Mouse (Mus musculus) layer of hippocampus, adult 2 months (tissue): ENCODE results near the gene Ehmt2. TPM values are rescaled to one million over a fixed set of nuclear protein-coding genes. Genes with fewer than 3 reads are reported as not detected.
"Not testable (repeated sequence)": the region's sequence is repeated elsewhere in the genome, so short reads cannot be mapped to it uniquely, and the experiment has no call there.

Experiments used
- DNase-seq, 2 experiments: peaks; one replicate each; pipeline ENCODE4 v3.0.0; 2022; ENCODE audit warnings: low spot score in 2 of 2
- H3K27ac ChIP-seq: fragments of 200-600 bp; 2 replicates; pipeline ENCODE4 v1.8.1; 2022
- H3K4me3 ChIP-seq: fragments of 200-600 bp; 2 replicates; pipeline ENCODE4 v1.8.1; 2022; ENCODE audit warnings: mild to moderate bottlenecking
- CTCF ChIP-seq: fragments of 200-600 bp; conservative IDR thresholded peaks from 2 replicates; pipeline ENCODE4 v1.8.1; 2022; ENCODE audit warnings: antibody characterized with exemption, mild to moderate bottlenecking, moderate library complexity
- microRNA-seq, 2 experiments: library from miRNA; unstranded; fragments of <30 nt; microRNA quantifications; one replicate each; pipeline ENCODE4 v1.2.0; 2021
- total RNA-seq, 2 experiments: library from RNA; stranded (reverse); gene quantifications; 2 replicates each; pipeline ENCODE4 v1.2.3; 2021

The Ehmt2 gene
- total RNA-seq, 2 experiments from 2014 or later = 181 to 190 TPM

DNA sequence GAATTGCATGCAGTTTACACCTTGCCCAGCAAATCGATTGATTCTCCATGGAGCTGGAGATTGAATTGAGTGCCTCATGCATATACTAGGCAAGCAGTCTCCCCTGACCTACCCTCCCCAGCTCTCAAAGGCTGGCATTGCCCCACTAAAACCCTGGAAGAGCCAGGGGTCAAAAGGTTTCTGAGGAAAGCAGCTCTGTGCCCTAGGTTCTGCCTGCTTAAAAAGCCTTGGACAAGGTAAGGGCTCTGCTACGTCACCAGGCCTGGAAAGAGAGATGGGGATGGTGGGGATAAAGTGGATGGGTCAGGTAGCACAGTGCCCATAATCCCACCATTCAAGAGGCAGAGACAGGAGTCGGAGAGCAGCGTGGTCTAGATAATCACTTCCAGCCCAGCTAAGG is 56.6 kb downstream of the Ehmt2 start:
- no peak for DNase-seq
- Histone ChIP-seq H3K27ac (no peak overlapping the region), H3K4me3 (no peak overlapping the region)
- no peak for TF ChIP-seq CTCF

DNA sequence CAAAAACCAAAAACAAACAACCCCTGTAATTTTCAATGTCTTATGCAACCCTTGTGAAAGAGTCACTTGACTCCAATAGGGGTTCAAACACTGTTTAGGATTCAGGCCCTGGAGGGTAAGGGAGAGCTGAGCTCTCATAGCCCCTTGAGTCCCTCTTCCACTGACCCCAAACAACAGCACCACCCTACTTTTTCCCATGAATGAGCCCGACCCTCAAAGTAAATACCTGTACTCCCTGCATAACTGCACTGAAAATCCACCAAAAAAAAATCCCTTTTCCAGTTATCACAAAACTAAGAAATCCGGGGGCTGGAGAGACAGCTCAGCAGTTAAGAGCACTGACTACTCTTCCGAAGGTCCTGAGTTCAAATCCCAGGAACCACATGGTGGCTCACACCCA is 57.6 kb downstream of the Ehmt2 start:
- H3K4me3 ChIP-seq = no peak overlapping the region
- DNase-seq = no peak
- no peak for TF ChIP-seq CTCF
- no peak overlapping the region for H3K27ac ChIP-seq

DNA sequence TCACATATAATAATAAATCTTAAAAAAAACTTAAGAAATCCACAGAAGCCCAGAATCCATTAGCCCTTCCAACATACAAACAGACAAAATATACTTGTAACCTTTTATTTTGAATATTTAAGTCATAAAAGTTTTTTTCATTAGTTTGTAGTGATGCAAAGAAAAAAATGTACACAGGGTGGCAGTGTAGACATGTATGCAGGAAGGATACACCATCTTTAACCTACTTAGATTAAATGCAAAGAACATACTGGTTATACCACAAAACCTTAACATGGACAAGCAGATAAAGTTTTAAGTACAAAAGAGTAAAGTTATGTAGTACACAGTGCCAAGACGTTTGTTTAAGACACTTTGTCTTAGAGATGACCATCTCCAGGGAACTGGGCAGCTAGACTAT is 58.1 kb downstream of the Ehmt2 start:
- TF ChIP-seq CTCF = peak; percentile 75
- Histone ChIP-seq H3K27ac (no peak overlapping the region), H3K4me3 (no peak overlapping the region)
- DNase-seq = no peak

DNA sequence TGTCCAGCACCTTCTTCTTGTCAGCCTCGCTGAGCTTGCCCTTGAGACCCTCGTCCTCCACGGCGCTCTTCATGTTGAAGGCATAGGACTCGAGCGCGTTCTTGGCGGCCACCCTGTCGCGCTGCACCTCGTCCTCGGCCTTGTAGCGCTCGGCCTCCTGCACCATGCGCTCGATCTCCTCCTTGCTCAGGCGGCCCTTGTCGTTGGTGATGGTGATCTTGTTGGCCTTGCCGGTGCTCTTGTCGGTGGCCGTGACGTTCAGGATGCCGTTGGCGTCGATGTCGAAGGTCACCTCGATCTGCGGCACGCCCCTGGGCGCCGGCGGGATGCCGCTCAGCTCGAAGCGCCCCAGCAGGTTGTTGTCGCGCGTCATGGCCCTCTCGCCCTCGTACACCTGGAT is 59.0 kb downstream of the Ehmt2 start:
- H3K27ac ChIP-seq, DNase-seq, H3K4me3 ChIP-seq: not testable (repeated sequence)

DNA sequence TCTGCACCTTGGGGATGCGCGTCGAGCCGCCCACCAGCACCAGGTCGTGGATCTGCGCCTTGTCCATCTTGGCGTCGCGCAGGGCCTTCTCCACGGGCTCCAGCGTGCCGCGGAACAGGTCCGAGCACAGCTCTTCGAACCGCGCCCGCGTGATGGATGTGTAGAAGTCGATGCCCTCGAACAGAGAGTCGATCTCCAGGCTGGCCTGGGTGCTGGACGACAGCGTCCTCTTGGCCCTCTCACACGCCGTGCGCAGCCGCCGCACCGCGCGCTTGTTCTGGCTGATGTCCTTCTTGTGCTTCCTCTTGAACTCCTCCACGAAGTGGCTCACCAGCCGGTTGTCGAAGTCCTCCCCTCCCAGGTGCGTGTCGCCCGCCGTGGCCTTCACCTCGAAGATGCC is 59.7 kb downstream of the Ehmt2 start:
- not testable (repeated sequence) for H3K27ac ChIP-seq, H3K4me3 ChIP-seq, DNase-seq

DNA sequence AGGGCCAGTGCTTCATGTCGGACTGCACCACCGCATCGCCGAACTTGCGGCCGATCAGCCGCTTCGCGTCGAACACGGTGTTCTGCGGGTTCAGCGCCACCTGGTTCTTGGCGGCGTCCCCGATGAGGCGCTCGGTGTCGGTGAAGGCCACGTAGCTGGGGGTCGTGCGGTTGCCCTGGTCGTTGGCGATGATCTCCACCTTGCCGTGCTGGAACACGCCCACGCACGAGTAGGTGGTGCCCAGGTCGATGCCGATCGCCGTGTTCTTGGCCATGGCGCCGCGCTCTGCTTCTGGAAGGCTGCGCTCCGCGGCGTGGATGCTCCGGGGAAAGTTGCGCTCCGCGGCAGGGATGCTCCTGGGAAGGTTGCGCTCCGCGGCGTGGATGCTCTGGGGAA is 60.5 kb downstream of the Ehmt2 start:
- H3K27ac ChIP-seq, DNase-seq: not testable (repeated sequence)
- H3K4me3 ChIP-seq = peak overlapping the region; percentile 66

DNA sequence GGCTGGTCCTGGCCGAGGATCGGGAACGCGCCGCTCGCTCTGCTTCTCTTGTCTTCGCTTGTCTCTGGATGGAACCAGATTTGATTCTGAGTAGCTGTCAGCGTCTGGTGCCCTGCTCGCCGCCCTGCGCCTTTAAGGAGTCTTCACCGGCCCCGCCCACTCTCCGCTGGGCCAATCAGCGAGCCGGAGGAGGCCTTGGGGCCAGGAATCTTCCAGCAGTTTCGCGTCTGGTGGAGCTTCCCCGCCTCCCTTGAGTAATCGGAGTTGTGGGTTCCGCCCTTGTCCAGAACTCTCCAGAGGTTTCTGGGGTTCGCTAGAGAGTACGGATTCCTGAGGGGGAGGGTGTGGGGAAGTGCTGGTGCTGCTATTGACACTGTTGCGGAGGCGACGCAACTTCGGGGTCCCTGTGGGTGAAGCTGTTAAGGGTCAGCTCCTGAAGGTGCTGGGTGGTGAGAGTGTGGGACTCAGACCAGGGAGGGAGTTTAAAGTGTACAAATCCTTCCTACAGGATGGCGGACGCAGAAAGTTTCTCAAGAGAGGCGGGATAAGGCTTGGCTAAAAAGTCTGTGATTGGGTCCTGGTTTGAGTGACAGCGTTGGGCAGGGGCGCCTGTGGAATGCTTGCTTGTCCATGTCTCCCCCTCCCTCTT is 61.0 kb downstream of the Ehmt2 start, which contains the start of gene Hspa1b:
TSS of gene Hspa1b (minus strand) at position 109 of the 649 bp plus-strand sequence.
- Histone ChIP-seq H3K27ac (peak within 1 kb of the TSS; percentile 95), H3K4me3 (peak within 1 kb of the TSS; percentile 66)
- DNase-seq = peak; percentile 56 to 69

DNA sequence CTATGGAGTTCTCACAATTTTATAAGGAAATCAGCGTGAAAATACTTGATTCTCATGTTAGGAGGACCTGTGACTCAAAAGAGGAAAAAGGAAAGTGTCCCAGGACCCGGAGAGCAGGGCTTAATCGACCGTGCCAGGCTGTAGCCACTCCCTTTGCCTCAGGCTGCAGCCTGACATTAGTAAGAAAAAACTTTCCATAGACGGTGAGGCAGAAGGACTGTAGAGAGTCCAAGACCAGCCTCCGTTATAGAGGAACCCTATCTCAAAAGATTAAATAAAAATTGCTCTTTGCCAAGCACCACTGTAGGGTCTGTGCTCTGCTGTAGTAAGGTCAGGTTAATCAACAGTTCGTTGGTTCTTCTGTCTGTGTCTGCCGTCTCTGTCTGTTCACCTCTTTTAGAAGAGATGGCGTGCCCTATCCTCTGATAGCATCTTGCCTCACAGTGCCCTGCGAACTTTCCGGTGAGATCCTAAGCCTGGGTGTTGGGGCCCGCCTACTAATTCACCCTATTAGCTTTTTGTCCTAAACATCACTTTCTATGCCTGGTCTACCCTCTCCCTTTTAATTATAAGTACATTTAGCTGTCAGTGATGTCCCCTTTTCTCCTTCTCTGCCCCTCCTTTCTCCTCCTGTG is 61.7 kb downstream of the Ehmt2 start:
- no peak for DNase-seq
- no peak for TF ChIP-seq CTCF
- peak overlapping the region; percentile 95 for H3K27ac ChIP-seq
- peak overlapping the region; percentile 66 for H3K4me3 ChIP-seq

DNA sequence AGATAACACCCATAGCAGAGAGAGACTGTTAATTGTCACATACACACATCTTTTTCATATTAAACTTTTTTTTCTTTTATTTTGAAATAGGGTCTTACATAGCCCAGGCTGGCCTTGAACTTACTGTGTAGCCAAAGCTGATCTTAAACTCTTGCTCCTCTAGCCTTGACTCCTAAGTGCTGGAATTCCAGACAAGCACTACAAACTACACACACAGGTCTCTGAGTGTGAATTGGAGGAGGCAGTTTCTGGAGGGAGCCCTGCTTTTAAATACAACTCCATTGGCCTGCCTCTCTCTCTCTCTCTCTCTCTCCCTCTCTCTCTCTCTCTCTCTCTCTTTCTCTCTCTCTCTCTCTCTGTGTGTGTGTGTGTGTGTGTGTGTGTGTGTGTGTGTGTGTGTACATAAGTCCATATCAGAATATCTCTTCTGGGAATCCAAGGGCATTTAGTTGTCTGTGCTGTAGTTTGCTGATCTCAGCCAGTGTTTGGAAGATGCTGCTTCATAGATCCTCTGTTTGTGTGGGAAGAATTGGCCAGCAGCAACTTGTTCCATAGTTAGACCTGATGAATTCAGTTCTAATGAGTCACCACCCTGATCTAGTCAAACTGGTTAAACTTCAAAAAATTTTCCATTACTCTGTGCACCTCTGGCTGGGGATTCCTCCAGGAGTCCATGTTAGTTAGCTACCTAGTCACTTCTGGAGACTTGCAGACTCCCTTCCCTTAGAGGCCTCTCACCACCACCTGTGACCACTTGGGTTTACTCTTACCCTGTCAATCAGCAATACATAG is 62.6 kb downstream of the Ehmt2 start:
- peak overlapping the region; percentile 95; the same call in 1 of the 2 replicates for H3K27ac ChIP-seq
- DNase-seq = no peak
- TF ChIP-seq CTCF = no peak
- H3K4me3 ChIP-seq = no peak overlapping the region

DNA sequence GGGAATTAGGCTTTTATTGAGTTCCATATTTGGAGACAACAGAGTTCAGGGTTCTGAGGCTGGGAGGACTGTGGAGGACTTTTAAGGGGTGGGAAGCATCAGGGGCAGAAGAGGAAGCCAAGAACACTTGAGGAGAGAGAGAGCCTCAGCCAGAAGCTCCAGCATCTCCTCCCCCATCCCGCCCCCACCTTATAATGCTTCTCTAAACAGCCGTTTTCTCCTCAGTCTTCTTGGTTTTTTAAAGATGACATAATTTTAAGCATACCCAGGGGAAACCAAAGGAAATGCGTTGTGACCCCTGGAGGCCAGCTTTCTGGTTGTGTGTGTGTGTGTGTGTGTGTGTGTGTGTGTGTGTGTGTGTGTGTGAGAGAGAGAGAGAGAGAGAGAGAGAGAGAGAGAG is 63.9 kb downstream of the Ehmt2 start:
- H3K27ac ChIP-seq = peak overlapping the region; percentile 18; the same call in 1 of the 2 replicates
- no peak for TF ChIP-seq CTCF
- no peak overlapping the region for H3K4me3 ChIP-seq
- no peak for DNase-seq

DNA sequence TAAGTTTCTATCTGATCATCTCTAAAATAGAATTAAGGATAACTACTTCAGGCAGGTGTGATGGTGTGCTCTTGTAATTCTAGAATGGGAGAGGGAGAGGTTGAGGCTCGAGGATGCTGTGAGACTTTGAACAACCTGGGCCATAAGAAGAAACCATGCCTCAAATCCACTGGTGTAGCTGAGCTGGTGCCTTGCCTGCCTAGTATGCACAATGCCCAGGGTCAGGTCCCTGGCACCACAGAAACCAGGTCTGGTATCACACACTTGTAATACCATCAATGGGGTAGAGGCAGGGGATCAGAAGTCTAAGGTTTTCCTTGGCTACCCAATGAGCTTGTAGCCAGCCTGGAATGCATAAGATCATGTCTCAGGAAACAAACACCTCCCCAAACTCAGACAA is 64.6 kb downstream of the Ehmt2 start:
- Histone ChIP-seq H3K27ac (no peak overlapping the region), H3K4me3 (no peak overlapping the region)
- no peak for TF ChIP-seq CTCF
- DNase-seq = no peak

Small RNA genes within 50 kb of the gene (microRNA-seq; reads per million reads assigned to microRNA genes)
- 0 reads per million in 2 experiments for gene Mir6972

Other genes starting within 250 kb of the Ehmt2 start
- 10 to 100 TPM; 10.9 to 11.0 TPM for gene Tnxb, start 227.9 kb upstream of the Ehmt2 start, total RNA-seq
- 10 to 100 TPM; 27.2 to 28.7 TPM for gene C4b, start 154.6 kb upstream of the Ehmt2 start, total RNA-seq
- gene Cyp21a1, start 93.9 kb upstream of the Ehmt2 start, total RNA-seq = under 1 TPM in 1 of 2 experiments, not detected in 1; 0.42 TPM
- 10 to 100 TPM; 55.5 to 61.3 TPM for gene Stk19, start 61.5 kb upstream of the Ehmt2 start, total RNA-seq
- 10 to 100 TPM; 39.7 to 42.3 TPM for gene Dxo, start 61.5 kb upstream of the Ehmt2 start, total RNA-seq
- 10 to 100 TPM; 75.1 to 78.3 TPM for gene Skiv2l, start 48.3 kb upstream of the Ehmt2 start, total RNA-seq
- 10 to 100 TPM; 34.9 to 38.1 TPM for gene Nelfe, start 48.1 kb upstream of the Ehmt2 start, total RNA-seq
- gene Cfb, start 36.0 kb upstream of the Ehmt2 start, total RNA-seq = not detected
- gene Zbtb12, start 19.0 kb upstream of the Ehmt2 start, total RNA-seq = 1 to 10 TPM; 7.5 to 9.0 TPM
- gene Gm20547, start 16.4 kb upstream of the Ehmt2 start, total RNA-seq = not detected
- gene C2, start 204 bp upstream of the Ehmt2 start, total RNA-seq = 1 to 10 TPM; 1.1 to 1.8 TPM
- under 1 TPM in 1 of 2 experiments, not detected in 1; 0.29 TPM for gene Slc44a4, start 16.0 kb downstream of the Ehmt2 start, total RNA-seq
- 10 to 100 TPM; 39.4 to 43.1 TPM for gene Neu1, start 32.8 kb downstream of the Ehmt2 start, total RNA-seq
- 10 to 100 TPM; 21.4 to 24.7 TPM for gene Hspa1b, start 60.8 kb downstream of the Ehmt2 start, total RNA-seq
- gene Gm20481, start 71.4 kb downstream of the Ehmt2 start, total RNA-seq = not detected
- gene Hspa1a, start 73.7 kb downstream of the Ehmt2 start, total RNA-seq = 10 to 100 TPM; 16.9 to 18.1 TPM
- under 1 TPM; 0.44 to 0.49 TPM for gene Hspa1l, start 74.2 kb downstream of the Ehmt2 start, total RNA-seq
- 10 to 100 TPM; 15.9 to 21.8 TPM for gene Lsm2, start 83.4 kb downstream of the Ehmt2 start, total RNA-seq
- gene Vars, start 102.5 kb downstream of the Ehmt2 start, total RNA-seq = 10 to 100 TPM; 48.2 to 55.1 TPM
- gene Vwa7, start 118.1 kb downstream of the Ehmt2 start, total RNA-seq = under 1 TPM; 0.20 to 0.26 TPM
- gene Sapcd1, start 129.5 kb downstream of the Ehmt2 start, total RNA-seq = under 1 TPM in 1 of 2 experiments, not detected in 1; 0.67 TPM
- 1 to 10 TPM in 1 of 2 experiments, under 1 TPM in 1; 0.26 to 1.1 TPM for gene Msh5, start 148.3 kb downstream of the Ehmt2 start, total RNA-seq
- 1 to 10 TPM; 9.2 to 9.6 TPM for gene Clic1, start 151.5 kb downstream of the Ehmt2 start, total RNA-seq
- gene Ddah2, start 160.6 kb downstream of the Ehmt2 start, total RNA-seq = 10 to 100 TPM; 13.7 to 15.8 TPM
- not detected for gene Ly6g6c, start 166.9 kb downstream of the Ehmt2 start, total RNA-seq
- gene Mpig6b, start 167.7 kb downstream of the Ehmt2 start, total RNA-seq = not detected
- gene Ly6g6e, start 178.4 kb downstream of the Ehmt2 start, total RNA-seq = 1 to 10 TPM; 2.5 to 3.5 TPM
- 1 to 10 TPM; 1.1 TPM for gene Ly6g6d, start 179.6 kb downstream of the Ehmt2 start, total RNA-seq
- under 1 TPM in 1 of 2 experiments, not detected in 1; 0.52 TPM for gene Ly6g6f, start 187.1 kb downstream of the Ehmt2 start, total RNA-seq
- 100 to 1,000 TPM; 110 to 113 TPM for gene Abhd16a, start 190.8 kb downstream of the Ehmt2 start, total RNA-seq
- not detected for gene Ly6g5c, start 209.8 kb downstream of the Ehmt2 start, total RNA-seq
- gene Ly6g5b, start 217.0 kb downstream of the Ehmt2 start, total RNA-seq = under 1 TPM in 1 of 2 experiments, not detected in 1; 0.54 TPM
- 10 to 100 TPM; 15.0 to 15.9 TPM for gene Gpank1, start 223.0 kb downstream of the Ehmt2 start, total RNA-seq
- gene Csnk2b, start 223.6 kb downstream of the Ehmt2 start, total RNA-seq = 100 to 1,000 TPM; 170 to 178 TPM
- gene D17H6S53E, start 227.9 kb downstream of the Ehmt2 start, total RNA-seq = 10 to 100 TPM; 25.2 to 29.3 TPM
- under 1 TPM; 0.37 to 0.49 TPM for gene Apom, start 233.6 kb downstream of the Ehmt2 start, total RNA-seq
- 100 to 1,000 TPM; 320 to 334 TPM for gene Bag6, start 236.7 kb downstream of the Ehmt2 start, total RNA-seq